Mouse (Mus musculus) limb, embryonic 12.5 days (tissue): ENCODE measurements around the gene Cnot2. TPM values are rescaled to one million over a fixed set of nuclear protein-coding genes. Genes with fewer than 3 reads are reported as not detected.
"Not testable (repeated sequence)": the region's sequence is repeated elsewhere in the genome, so short reads cannot be mapped to it uniquely, and the experiment has no call there.

ENCODE experiments used
- ATAC-seq: fragments of 200-750 bp; cut with Nextera tagmentation; 2 replicates; pipeline ENCODE4 v1.8.0; 2017; ENCODE audit warnings: low read depth, moderate TSS enrichment; ENCODE audit not compliant: insufficient number of reproducible peaks, insufficient read depth, low FRiP score, low TSS enrichment
- H3K27ac ChIP-seq: fragments of 300-500 bp; sonication (generic); 2 replicates; pipeline ENCODE4 v1.5.1; 2016; ENCODE audit warnings: mild to moderate bottlenecking, moderate library complexity
- H3K27me3 ChIP-seq: fragments of 300-500 bp; sonication (generic); 2 replicates; pipeline ENCODE4 v1.6.1; 2016; ENCODE audit warnings: mild to moderate bottlenecking, moderate library complexity
- H3K36me3 ChIP-seq: fragments of 300-500 bp; sonication (generic); 2 replicates; pipeline ENCODE4 v1.6.1; 2016; ENCODE audit warnings: mild to moderate bottlenecking, moderate library complexity
- H3K4me1 ChIP-seq: fragments of 300-500 bp; sonication (generic); replicated peaks from 2 replicates; pipeline ENCODE4 v1.6.1; 2016
- H3K4me2 ChIP-seq: fragments of 300-500 bp; sonication (generic); 2 replicates; pipeline ENCODE4 v1.6.1; 2016; ENCODE audit warnings: mild to moderate bottlenecking, moderate library complexity
- H3K4me3 ChIP-seq: fragments of 300-500 bp; sonication (generic); replicated peaks from 2 replicates; pipeline ENCODE4 v1.5.1; 2016; ENCODE audit warnings: mild to moderate bottlenecking
- H3K9ac ChIP-seq: fragments of 300-500 bp; sonication (generic); replicated peaks from 2 replicates; pipeline ENCODE4 v1.6.1; 2016; ENCODE audit warnings: mild to moderate bottlenecking, moderate library complexity
- H3K9me3 ChIP-seq: fragments of 300-500 bp; sonication (generic); 2 replicates; pipeline ENCODE4 v1.6.1; 2016; ENCODE audit warnings: mild to moderate bottlenecking, moderate library complexity
- WGBS: fragments of 180-500 bp; shearing (Covaris S2); methylation state at CpG from one replicate; pipeline ENCODE4 v1.1.7; 2016; 5-methylcytosine and 5-hydroxymethylcytosine counted together
- polyA plus RNA-seq: library from polyadenylated mRNA; unstranded; fragments of >200 nt; fragmentation: Nextera tagmentation; extraction: Ambion mirVana; gene quantifications from 2 replicates; pipeline ENCODE4 v1.2.1, GENCODE M21; 2016

The Cnot2 gene
- 148 and 150 TPM in 2 replicates for polyA plus RNA-seq

- H3K27ac ChIP-seq: peak within 1 kb of the TSS; percentile 99
- H3K9me3 ChIP-seq: no peaks in the 10 kb centered on the region
- H3K4me2 ChIP-seq: peak within 1 kb of the TSS; percentile 62
- peaks cover 13% of the 10 kb centered on the region; the same call in 1 of the 2 replicates for H3K36me3 ChIP-seq
- no peaks in the 10 kb centered on the region for H3K27me3 ChIP-seq
- under 1% methylated on average over 47 of the region's 47 CpGs for WGBS
- peak within 1 kb of the TSS; percentile 99 for H3K9ac ChIP-seq
- peak within 1 kb of the TSS; percentile 97 for H3K4me3 ChIP-seq
- H3K4me1 ChIP-seq: peaks cover 11% of the 10 kb centered on the region
- peak; percentile 78 for ATAC-seq
Measured at GRCm38 (mm10) chr10:116581369-116581718, at the start of gene Cnot2. Cnot2 (minus strand) TSS chr10:116581511.

DNA sequence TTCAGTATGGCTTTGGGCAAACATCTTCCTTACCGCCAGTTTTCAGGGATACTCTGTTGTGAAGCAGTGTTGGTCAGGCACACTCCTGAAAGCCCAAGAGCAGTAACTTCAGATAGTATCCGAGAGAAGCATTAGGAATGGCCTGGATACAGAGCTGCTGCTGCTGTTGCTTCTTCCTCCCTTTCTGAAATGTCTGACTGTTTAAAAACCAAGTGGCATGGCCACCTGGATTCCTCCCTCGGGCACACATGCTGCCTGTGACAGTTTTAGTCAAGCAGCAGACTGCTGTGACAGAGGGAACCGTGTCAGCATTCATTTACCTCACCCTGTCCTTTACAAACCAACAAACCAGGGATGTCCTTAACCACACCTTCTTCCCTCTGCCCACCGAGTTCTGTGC, 47.6 kb upstream of the Cnot2 start:
- Histone ChIP-seq H3K9ac (no peak overlapping the region), H3K4me1 (no peaks in the 10 kb centered on the region), H3K27me3 (no peaks in the 10 kb centered on the region), H3K4me2 (no peak overlapping the region), H3K36me3 (no peaks in the 10 kb centered on the region), H3K27ac (no peak overlapping the region), H3K4me3 (no peak overlapping the region), H3K9me3 (0 out of 2 replicates have a peak, but pooled peaks cover 3% of the 10 kb centered on the region)
- WGBS: 76% methylated on average over 5 of the region's 5 CpGs
- no peak for ATAC-seq

DNA sequence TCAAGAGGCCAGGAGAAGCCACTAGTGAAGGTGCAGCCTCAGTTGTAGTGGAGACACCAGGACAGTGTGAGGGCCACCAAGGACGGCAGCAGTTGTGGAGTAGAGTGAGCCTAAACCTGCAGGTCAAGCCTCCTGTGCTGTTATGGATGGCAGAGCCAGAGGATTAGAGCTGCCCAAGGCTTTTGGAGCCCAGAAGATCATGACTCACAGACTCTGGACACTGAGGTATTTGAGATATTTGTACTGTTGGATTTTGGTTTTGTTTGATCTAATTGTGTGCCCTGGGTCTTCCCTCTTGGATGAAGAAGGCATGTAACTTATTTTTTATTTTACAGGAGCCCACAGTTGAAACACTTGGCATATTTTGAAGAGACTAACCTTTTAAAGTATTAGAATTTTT, 44.7 kb upstream of the Cnot2 start:
- H3K9me3 ChIP-seq: 0 out of 2 replicates have a peak, but pooled peaks cover 12% of the 10 kb centered on the region
- no peak overlapping the region for H3K9ac ChIP-seq
- no peak overlapping the region for H3K4me3 ChIP-seq
- no peaks in the 10 kb centered on the region for H3K4me1 ChIP-seq
- no peak for ATAC-seq
- H3K27me3 ChIP-seq: no peaks in the 10 kb centered on the region
- no peak overlapping the region for H3K4me2 ChIP-seq
- H3K27ac ChIP-seq: no peak overlapping the region
- 83% methylated on average over 1 of the region's 1 CpGs for WGBS
- H3K36me3 ChIP-seq: no peaks in the 10 kb centered on the region

DNA sequence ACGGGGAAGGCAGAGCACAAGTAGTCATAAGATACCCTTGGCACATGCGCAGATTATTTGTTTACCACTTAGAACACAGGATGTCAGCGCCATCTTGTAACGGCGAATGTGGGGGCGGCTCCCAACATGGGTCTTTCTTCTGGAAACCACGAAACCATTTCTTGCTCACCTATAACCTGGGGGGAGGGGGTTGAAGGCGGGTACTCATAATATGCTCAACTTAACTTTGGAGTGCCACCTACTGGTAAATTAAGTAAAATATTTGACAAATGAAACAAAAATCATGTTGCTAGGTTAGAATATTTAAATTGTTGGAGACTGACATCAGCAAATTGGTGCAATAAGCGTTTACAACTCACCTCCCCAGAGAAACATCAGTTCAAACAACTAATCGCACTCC, 31.9 kb upstream of the Cnot2 start:
- not testable (repeated sequence) for H3K27ac ChIP-seq, ATAC-seq, H3K4me3 ChIP-seq, H3K4me2 ChIP-seq, H3K36me3 ChIP-seq, H3K4me1 ChIP-seq, H3K27me3 ChIP-seq, H3K9ac ChIP-seq, H3K9me3 ChIP-seq
- WGBS: 93% methylated on average over 9 of the region's 10 CpGs

DNA sequence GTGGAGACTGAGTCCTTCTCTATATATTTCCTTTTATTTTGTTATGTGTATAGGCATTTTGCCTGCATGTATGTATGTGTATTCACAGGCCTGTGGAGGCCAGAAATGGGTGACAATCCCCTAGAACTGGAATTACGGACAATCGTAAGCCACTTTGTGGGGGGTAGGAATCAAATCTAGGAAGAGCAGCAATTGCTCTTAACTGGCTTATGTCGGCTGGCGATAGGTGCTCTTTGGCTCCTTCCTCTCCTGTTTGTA, 23.5 kb upstream of the Cnot2 start:
- Histone ChIP-seq H3K27ac (no peak overlapping the region), H3K4me3 (no peak overlapping the region), H3K4me2 (no peak overlapping the region), H3K27me3 (no peaks in the 10 kb centered on the region), H3K9ac (no peak overlapping the region), H3K36me3 (no peaks in the 10 kb centered on the region), H3K9me3 (no peaks in the 10 kb centered on the region), H3K4me1 (no peaks in the 10 kb centered on the region)
- no peak for ATAC-seq
- 91% methylated on average over 4 of the region's 4 CpGs for WGBS

- Histone ChIP-seq H3K27me3 (no peaks in the 10 kb centered on the region), H3K4me2 (no peak overlapping the region), H3K36me3 (no peaks in the 10 kb centered on the region), H3K9ac (no peak overlapping the region), H3K4me1 (no peaks in the 10 kb centered on the region), H3K9me3 (no peaks in the 10 kb centered on the region), H3K4me3 (no peak overlapping the region), H3K27ac (no peak overlapping the region)
- 88% methylated on average over 6 of the region's 6 CpGs for WGBS
- ATAC-seq: no peak
Measured at GRCm38 (mm10) chr10:116604081-116604904, 23.0 kb upstream of the Cnot2 start.

DNA sequence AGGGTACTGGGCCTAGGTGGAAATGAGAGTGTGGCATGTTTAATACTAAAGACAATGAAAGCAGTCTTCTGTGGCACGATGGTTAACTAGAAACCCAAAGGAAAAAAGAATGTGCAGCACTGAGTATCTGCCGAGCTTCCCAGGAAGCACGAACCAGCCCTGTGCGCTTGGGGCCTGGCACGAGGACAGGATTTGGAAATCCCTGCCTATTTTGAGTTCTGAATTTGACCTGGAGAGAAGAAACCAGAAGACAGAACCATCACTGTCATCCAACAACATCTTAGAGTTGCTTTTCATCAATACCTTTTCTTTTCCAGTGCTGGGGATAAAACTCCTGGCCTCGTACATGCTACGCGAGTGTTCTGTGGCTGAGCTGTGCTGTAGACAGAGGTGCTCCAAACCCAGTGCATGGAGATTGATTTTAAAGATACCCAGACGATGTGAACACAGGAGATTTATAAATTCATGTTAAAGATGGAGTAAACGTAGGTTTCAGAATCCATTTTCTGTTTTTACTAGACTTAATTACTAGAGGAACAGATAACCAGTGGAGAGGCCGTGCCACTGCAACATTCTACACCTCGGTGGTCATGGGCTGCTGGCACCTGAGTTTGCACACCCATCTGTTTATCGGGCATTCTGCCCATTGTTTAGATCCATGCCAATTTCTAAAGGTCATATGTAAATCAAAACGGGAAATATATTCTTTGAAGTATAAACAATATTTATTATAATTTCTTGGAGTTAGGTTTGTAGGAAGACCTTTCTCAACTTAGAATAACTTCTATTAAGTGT, 17.9 kb upstream of the Cnot2 start:
- no peak overlapping the region for H3K9ac ChIP-seq
- WGBS: 90% methylated on average over 14 of the region's 14 CpGs
- no peaks in the 10 kb centered on the region for H3K36me3 ChIP-seq
- H3K4me3 ChIP-seq: no peak overlapping the region
- H3K9me3 ChIP-seq: no peaks in the 10 kb centered on the region
- H3K27ac ChIP-seq: no peak overlapping the region
- H3K4me2 ChIP-seq: no peak overlapping the region
- no peaks in the 10 kb centered on the region for H3K27me3 ChIP-seq
- H3K4me1 ChIP-seq: no peaks in the 10 kb centered on the region
- no peak for ATAC-seq

- Histone ChIP-seq H3K36me3 (peaks cover 13% of the 10 kb centered on the region; the same call in 1 of the 2 replicates), H3K27ac (no peak overlapping the region), H3K4me2 (peak overlapping the region; percentile 62), H3K27me3 (no peaks in the 10 kb centered on the region), H3K9ac (no peak overlapping the region), H3K4me1 (peaks cover 11% of the 10 kb centered on the region), H3K4me3 (peak overlapping the region; percentile 97), H3K9me3 (no peaks in the 10 kb centered on the region)
- ATAC-seq: no peak
- 33% methylated on average over 6 of the region's 6 CpGs for WGBS
Measured at GRCm38 (mm10) chr10:116582738-116583137, 1.4 kb upstream of the Cnot2 start.

DNA sequence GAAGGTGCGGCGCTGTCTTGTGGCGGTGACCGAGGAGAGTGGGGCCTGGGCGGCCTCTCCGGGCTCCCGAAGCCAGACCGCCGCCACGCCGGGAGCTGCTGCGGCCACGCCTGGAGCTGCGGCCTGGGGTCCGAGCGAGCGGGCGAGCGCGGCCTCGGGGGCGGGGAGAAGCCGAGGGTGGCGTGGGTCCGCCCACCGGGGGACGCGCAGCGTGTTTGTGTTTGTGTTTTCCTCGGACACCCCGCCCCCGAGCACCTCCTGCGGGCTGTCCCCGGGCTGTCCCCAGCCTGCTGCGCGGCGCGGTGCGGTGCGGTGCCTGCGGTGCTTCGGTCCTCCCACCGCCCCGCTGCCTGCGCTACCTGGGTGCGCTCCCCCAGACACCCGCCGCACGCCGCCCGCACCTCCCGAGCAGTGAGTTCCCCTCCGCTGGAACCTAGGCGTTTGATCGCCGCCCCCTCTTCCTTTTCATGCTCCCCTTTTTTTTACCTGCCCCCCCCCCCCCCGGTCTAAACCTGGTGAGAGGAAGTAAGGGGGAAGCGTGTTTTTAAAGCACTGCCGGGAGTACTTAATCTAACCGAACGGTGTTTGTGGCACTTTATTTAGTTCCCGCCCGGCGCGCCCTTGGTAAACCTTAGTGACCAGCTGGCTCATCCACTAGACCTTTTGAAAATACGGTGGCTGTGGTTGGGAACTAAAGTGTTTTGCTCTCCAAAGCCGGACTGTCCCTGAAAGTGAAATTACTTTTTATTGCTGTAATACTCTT, 589 bp upstream of the Cnot2 start:
- peak; percentile 84 for ATAC-seq
- H3K4me3 ChIP-seq: peak overlapping the region; percentile 97
- H3K4me1 ChIP-seq: peaks cover 11% of the 10 kb centered on the region
- no peaks in the 10 kb centered on the region for H3K9me3 ChIP-seq
- no peaks in the 10 kb centered on the region for H3K27me3 ChIP-seq
- H3K9ac ChIP-seq: peak overlapping the region; percentile 99
- peaks cover 13% of the 10 kb centered on the region; the same call in 1 of the 2 replicates for H3K36me3 ChIP-seq
- peak overlapping the region; percentile 62 for H3K4me2 ChIP-seq
- peak overlapping the region; percentile 99 for H3K27ac ChIP-seq
- whole genome bisulfite sequencing: under 1% methylated on average over 57 of the region's 67 CpGs

- H3K27me3 ChIP-seq: no peaks in the 10 kb centered on the region
- no peaks in the 10 kb centered on the region for H3K9me3 ChIP-seq
- H3K9ac ChIP-seq: peak overlapping the region; percentile 99
- H3K4me1 ChIP-seq: peaks cover 11% of the 10 kb centered on the region
- WGBS: under 1% methylated on average over 42 of the region's 71 CpGs
- H3K4me3 ChIP-seq: peak overlapping the region; percentile 97
- H3K36me3 ChIP-seq: peaks cover 13% of the 10 kb centered on the region; the same call in 1 of the 2 replicates
- peak; percentile 74 for ATAC-seq
- H3K4me2 ChIP-seq: peak overlapping the region; percentile 57
- peak overlapping the region; percentile 99 for H3K27ac ChIP-seq
Measured at GRCm38 (mm10) chr10:116580591-116581358, 536 bp downstream of the Cnot2 start.
